Mouse (Mus musculus) myocyte (in vitro differentiated cells): ENCODE measurements around the gene Vmn1r55.

Source experiments
- CEBPB ChIP-seq: IDR thresholded peaks from 2 replicates; pipeline ENCODE4 v1.6.1; 2011; ENCODE audit warnings: mild to moderate bottlenecking, moderate library complexity; ENCODE audit not compliant: poor library complexity, insufficient read depth, severe bottlenecking
- E2F4 ChIP-seq: IDR thresholded peaks from one replicate; pipeline ENCODE4 v1.6.1; 2011; ENCODE audit warnings: mild to moderate bottlenecking, control low read depth, moderate library complexity; ENCODE audit not compliant: insufficient read depth
- MAX ChIP-seq: IDR thresholded peaks from one replicate; pipeline ENCODE4 v1.6.1; 2011; ENCODE audit warnings: low read depth, mild to moderate bottlenecking, control low read depth
- MYOD1 ChIP-seq, 3 experiments: IDR thresholded peaks; one replicate each; pipeline ENCODE4 v1.6.1; 2011; ENCODE audit warnings: control low read depth in 2 of 3, low read depth in 2 of 3, mild to moderate bottlenecking in 2 of 3, moderate library complexity in 1 of 3; ENCODE audit not compliant: insufficient read length in 2 of 3, control insufficient read depth in 1 of 3
- MYOG ChIP-seq, 3 experiments: IDR thresholded peaks; one replicate each; pipeline ENCODE4 v1.6.1; 2011; ENCODE audit warnings: control low read depth in 2 of 3, low read depth in 2 of 3, mild to moderate bottlenecking in 2 of 3; ENCODE audit not compliant: insufficient read length in 2 of 3, control insufficient read depth in 1 of 3, insufficient read depth in 1 of 3
- POLR2A ChIP-seq: IDR thresholded peaks from one replicate; pipeline ENCODE4 v1.6.1; 2011; ENCODE audit warnings: low read depth, mild to moderate bottlenecking, control low read depth, moderate library complexity; ENCODE audit not compliant: insufficient read length
- POLR2AphosphoS2 ChIP-seq: IDR thresholded peaks from one replicate; pipeline ENCODE4 v1.6.1; 2011; ENCODE audit warnings: low read depth, control low read depth; ENCODE audit not compliant: insufficient read length
- REST ChIP-seq: IDR thresholded peaks from one replicate; pipeline ENCODE4 v1.6.1; 2011; ENCODE audit warnings: mild to moderate bottlenecking, control low read depth, moderate library complexity; ENCODE audit not compliant: insufficient read depth, insufficient read length
- SRF ChIP-seq: IDR thresholded peaks from one replicate; pipeline ENCODE4 v1.6.1; 2011; ENCODE audit warnings: low read depth; ENCODE audit not compliant: control insufficient read depth, insufficient read length
- TCF12 ChIP-seq: IDR thresholded peaks from one replicate; pipeline ENCODE4 v1.6.1; 2011; ENCODE audit warnings: mild to moderate bottlenecking, control low read depth; ENCODE audit not compliant: poor library complexity, insufficient read depth, severe bottlenecking
- TCF3 ChIP-seq: IDR thresholded peaks from one replicate; pipeline ENCODE4 v1.6.1; 2011; ENCODE audit warnings: low read depth, control low read depth; ENCODE audit not compliant: insufficient read length
- USF1 ChIP-seq: IDR thresholded peaks from one replicate; pipeline ENCODE4 v1.6.1; 2011; ENCODE audit warnings: low read depth, mild to moderate bottlenecking, control low read depth, moderate library complexity

GRCm38 (mm10) chr7:5112701-5113100, 36.8 kb downstream of the Vmn1r55 start:
- TF ChIP-seq POLR2A (no peak), MAX (no peak), TCF12 (no peak), USF1 (no peak), E2F4 (no peak), SRF (no peak), TCF3 (no peak), CEBPB (no peak), MYOG (IDR thresholded peaks at IDR 0.05; ENCODE audit: control insufficient read depth in 1 of 3, insufficient read depth in 1 of 3, insufficient read length in 2 of 3, low read depth in 2 of 3) (no peak), MYOD1 (IDR thresholded peaks at IDR 0.05; ENCODE audit: control insufficient read depth in 1 of 3, insufficient read length in 2 of 3, low read depth in 2 of 3) (no peak), REST (no peak), POLR2AphosphoS2 (no peak)
